8 mouse cellular contexts compared by ENCODE assay signal in the genomic region with DNA sequence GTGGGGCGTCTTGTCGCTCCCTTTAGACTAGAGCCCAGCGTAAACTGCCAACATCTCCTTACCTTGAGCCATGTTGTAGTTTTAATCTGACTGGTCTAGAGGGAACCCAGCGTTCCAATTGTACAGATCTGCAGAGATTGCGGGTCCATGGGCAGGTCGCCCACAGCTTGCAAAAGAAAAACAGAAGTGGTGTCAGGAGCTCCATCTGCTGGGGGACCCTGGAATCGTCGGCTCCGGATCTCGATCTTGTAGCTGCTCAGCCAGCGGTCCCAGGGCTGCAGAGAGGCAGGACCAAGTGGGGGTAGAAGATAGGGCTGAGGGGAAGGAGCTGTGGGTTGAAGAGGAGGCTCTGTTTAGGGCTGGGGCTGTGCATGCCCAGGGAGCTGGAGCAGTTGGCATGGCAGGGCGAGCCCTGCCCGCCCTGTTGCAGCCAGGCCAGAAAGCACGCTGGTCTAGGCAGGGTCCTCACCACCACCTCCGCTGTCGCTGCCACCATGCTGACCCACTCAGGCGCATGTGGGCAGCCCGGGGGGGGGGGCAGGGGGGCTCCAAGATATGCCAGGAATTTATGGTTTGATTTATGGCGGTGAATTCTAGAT. TPM values are rescaled to one million over a fixed set of nuclear protein-coding genes. Genes with fewer than 3 reads are reported as not detected.
DNase-seq lines count a peak whose midpoint lies in the region; ATAC-seq lines count a peak whose summit lies in the region.

No protein-coding gene starts in this region.

- DNase-seq in heart, adult 11 months, result peak; percentile 82
- no peak for DNase-seq in heart, adult 9 months (ENCODE audit: low spot score in 2 of 2)
- DNase-seq in CD4-positive helper T cell, adult 2 months (ENCODE audit: low read depth, low spot score), result peak; percentile 30
- DNase-seq in brain, adult 2 months (ENCODE audit: low read depth, low spot score), result peak; percentile 21
- DNase-seq in left cerebral cortex, postnatal 36 days (ENCODE audit: low spot score in 2 of 2), result peak; percentile 19 to 34
- DNase-seq in naive thymus-derived CD4-positive, alpha-beta T cell, adult 2 months (ENCODE audit: low read depth), result peak; percentile 14

- intact Hi-C loops in left cerebral cortex, postnatal 36 days (cut with DNase I), result no loop called here

- ATAC-seq in hematopoietic stem cell, adult 5-6 weeks (replicated peaks in 1 of 2; ENCODE audit: insufficient read depth in 1 of 2, low FRiP score in 2 of 2, low TSS enrichment in 1 of 2, low read depth in 1 of 2, poor library complexity in 2 of 2, severe bottlenecking in 2 of 2), result peak; percentile 46 to 58; a peak in 3 of 4 replicates
- ATAC-seq in monocyte, adult 5-6 weeks (replicated peaks; ENCODE audit: insufficient number of reproducible peaks, low FRiP score, low TSS enrichment, poor library complexity, severe bottlenecking), result no peak

RNA-seq across cellular contexts. Expression of a gene that starts 21.3 kb away (rescaled TPM):
- total RNA-seq in hematopoietic stem cell, adult 5-6 weeks (2017), result 38.8 and 47.0 TPM in 2 replicates
- under 1 TPM; 0.59 to 0.62 TPM for total RNA-seq in left cerebral cortex, postnatal 36 days (2021)
- total RNA-seq in monocyte, adult 5-6 weeks (2017), result 0.19 to 1.6 TPM in 2 of 3 replicates, not detected in the other

Comparison
In these comparisons a context has a peak if more than half of its experiments do, and no peak if none do; other contexts are left out.
1. DNase-seq: peak in heart, adult 11 months (single experiment), CD4-positive helper T cell, adult 2 months (single experiment), brain, adult 2 months (single experiment), left cerebral cortex, postnatal 36 days (2 of 2) and naive thymus-derived CD4-positive, alpha-beta T cell, adult 2 months (single experiment); none in heart, adult 9 months (0 of 2).
2. RNA of a gene that starts 21.3 kb away (total RNA-seq): 38.8 to 47.0 TPM in hematopoietic stem cell, adult 5-6 weeks; 0.19 to 1.6 TPM in monocyte, adult 5-6 weeks and 0.59 to 0.62 TPM in left cerebral cortex, postnatal 36 days; every median in the first group is over 10 times any median in the second.